Mouse (Mus musculus) stomach, postnatal 0 days (tissue): ENCODE data around the gene Adad2. TPM values are rescaled to one million over a fixed set of nuclear protein-coding genes. Genes with fewer than 3 reads are reported as not detected.

Source experiments
- ATAC-seq: fragments of 200-750 bp; cut with Nextera tagmentation; 2 replicates; pipeline ENCODE4 v1.8.0; 2017; ENCODE audit not compliant: low FRiP score, low TSS enrichment
- DNase-seq: peaks from one replicate; pipeline ENCODE4 v3.0.0-alpha.2; 2016; ENCODE audit warnings: low spot score
- H3K27ac ChIP-seq: fragments of 300-500 bp; sonication (generic); replicated peaks from 2 replicates; pipeline ENCODE4 v1.5.1; 2014; ENCODE audit warnings: mild to moderate bottlenecking, control low read depth
- H3K27me3 ChIP-seq: fragments of 300-500 bp; sonication (generic); 2 replicates; pipeline ENCODE4 v1.6.1; 2014; ENCODE audit warnings: low read length; ENCODE audit not compliant: control insufficient read depth, insufficient read depth
- H3K36me3 ChIP-seq: fragments of 300-500 bp; sonication (generic); 2 replicates; pipeline ENCODE4 v1.6.1; 2014; ENCODE audit warnings: low read length, mixed read lengths; ENCODE audit not compliant: control insufficient read depth, insufficient read depth
- H3K4me1 ChIP-seq: fragments of 300-500 bp; sonication (generic); replicated peaks from 2 replicates; pipeline ENCODE4 v1.6.1; 2014; ENCODE audit warnings: antibody characterized with exemption; ENCODE audit not compliant: control insufficient read depth, insufficient read depth
- H3K4me2 ChIP-seq: fragments of 300-500 bp; sonication (generic); replicated peaks from 2 replicates; pipeline ENCODE4 v1.6.1; 2014; ENCODE audit warnings: low read depth, mild to moderate bottlenecking, control low read depth, moderate library complexity
- H3K4me3 ChIP-seq: fragments of 300-500 bp; sonication (generic); 2 replicates; pipeline ENCODE4 v1.5.1; 2014; ENCODE audit warnings: low read depth, low read length, control low read depth
- H3K9ac ChIP-seq: fragments of 300-500 bp; sonication (generic); 2 replicates; pipeline ENCODE4 v1.6.1; 2014; ENCODE audit warnings: mild to moderate bottlenecking, low read length, control low read depth, mixed read lengths
- H3K9me3 ChIP-seq: fragments of 300-500 bp; sonication (generic); 2 replicates; pipeline ENCODE4 v1.6.1; 2016; ENCODE audit warnings: low read length; ENCODE audit not compliant: control insufficient read depth
- CTCF ChIP-seq: IDR thresholded peaks from 2 replicates; pipeline ENCODE4 v1.5.1; 2016; ENCODE audit warnings: antibody characterized with exemption, low read depth, mild to moderate bottlenecking, moderate library complexity
- EP300 ChIP-seq: optimal IDR thresholded peaks from 2 replicates; pipeline ENCODE3; 2016; ENCODE audit warnings: antibody characterized with exemption
- WGBS: fragments of 180-500 bp; shearing (Covaris S2); extraction: QIAGEN DNeasy Blood & Tissue Kit; methylation state at CpG from one replicate; pipeline ENCODE4 v1.1.7; 2014; 5-methylcytosine and 5-hydroxymethylcytosine counted together
- polyA plus RNA-seq: library from polyadenylated mRNA; unstranded; fragments of >200 nt; fragmentation: Nextera tagmentation; extraction: Ambion mirVana; gene quantifications from 2 replicates; pipeline ENCODE4 v1.2.1, GENCODE M21; 2015

Gene Adad2
- polyA plus RNA-seq, 1 experiment from 2014 or later = not detected

GRCm38 (mm10) chr8:119616811-119617210 is 4.3 kb downstream of the Adad2 start:
- H3K4me2 ChIP-seq = no peak overlapping the region
- TF ChIP-seq CTCF = no peak
- no peak for TF ChIP-seq EP300
- H3K9ac ChIP-seq = no peak overlapping the region
- H3K4me1 ChIP-seq = no peaks in the 10 kb centered on the region
- no peak overlapping the region for H3K4me3 ChIP-seq
- no peaks in the 10 kb centered on the region for H3K9me3 ChIP-seq
- WGBS = 83% methylated on average over 4 of the region's 4 CpGs
- no peaks in the 10 kb centered on the region for H3K27me3 ChIP-seq
- DNase-seq (no peak), ATAC-seq (no peak)
- no peaks in the 10 kb centered on the region for H3K36me3 ChIP-seq
- no peak overlapping the region for H3K27ac ChIP-seq

DNA sequence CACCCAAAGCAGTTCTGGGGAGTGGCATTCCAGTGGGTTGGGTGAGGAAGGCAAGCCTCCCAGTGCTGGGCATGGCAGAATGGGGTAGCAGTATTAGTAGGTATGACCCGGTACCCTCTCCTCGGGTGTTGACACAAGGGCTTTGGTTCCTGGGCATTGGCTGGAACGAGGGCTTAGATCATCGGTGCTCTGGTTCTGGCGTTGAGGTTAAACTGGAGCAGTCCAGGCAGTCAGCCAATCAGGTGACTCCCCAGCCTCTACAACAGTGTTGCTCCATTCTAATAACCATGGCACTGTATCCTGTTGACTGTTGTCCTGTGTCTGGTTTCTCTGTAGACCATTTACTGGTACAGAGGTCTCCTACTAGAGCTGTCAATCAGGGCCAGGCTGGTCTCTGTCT is 5.0 kb downstream of the Adad2 start:
- Histone ChIP-seq H3K9me3 (no peaks in the 10 kb centered on the region), H3K27me3 (no peaks in the 10 kb centered on the region), H3K4me2 (no peak overlapping the region), H3K4me1 (no peaks in the 10 kb centered on the region), H3K27ac (no peak overlapping the region), H3K36me3 (no peaks in the 10 kb centered on the region), H3K9ac (no peak overlapping the region), H3K4me3 (no peak overlapping the region)
- WGBS = 82% methylated on average over 5 of the region's 5 CpGs
- no peak for ATAC-seq
- TF ChIP-seq EP300 (no peak), CTCF (no peak)
- DNase-seq = no peak

- H3K4me1 ChIP-seq = no peaks in the 10 kb centered on the region
- H3K4me3 ChIP-seq = no peak overlapping the region
- no peak overlapping the region for H3K4me2 ChIP-seq
- DNase-seq (no peak), ATAC-seq (no peak)
- 51% methylated on average over 5 of the region's 5 CpGs for WGBS
- no peaks in the 10 kb centered on the region for H3K36me3 ChIP-seq
- no peak for TF ChIP-seq EP300
- TF ChIP-seq CTCF = no peak
- H3K27me3 ChIP-seq = no peaks in the 10 kb centered on the region
- H3K9me3 ChIP-seq = no peaks in the 10 kb centered on the region
- H3K9ac ChIP-seq = no peak overlapping the region
- H3K27ac ChIP-seq = no peak overlapping the region
These were observed 6.3 kb downstream of the Adad2 start for GRCm38 (mm10) chr8:119618887-119619286.

GRCm38 (mm10) chr8:119620116-119620840 is 7.7 kb downstream of the Adad2 start:
- no peak overlapping the region for H3K4me3 ChIP-seq
- 71% methylated on average over 6 of the region's 6 CpGs for WGBS
- no peak for ATAC-seq
- TF ChIP-seq CTCF = no peak
- no peak for TF ChIP-seq EP300
- no peak overlapping the region for H3K27ac ChIP-seq
- no peak for DNase-seq
- H3K36me3 ChIP-seq = no peaks in the 10 kb centered on the region
- H3K4me2 ChIP-seq = no peak overlapping the region
- no peaks in the 10 kb centered on the region for H3K4me1 ChIP-seq
- H3K9ac ChIP-seq = no peak overlapping the region
- H3K27me3 ChIP-seq = no peaks in the 10 kb centered on the region
- no peaks in the 10 kb centered on the region for H3K9me3 ChIP-seq

- Histone ChIP-seq H3K9ac (no peak overlapping the region), H3K9me3 (no peaks in the 10 kb centered on the region), H3K4me2 (no peak overlapping the region), H3K36me3 (no peaks in the 10 kb centered on the region), H3K27ac (no peak overlapping the region), H3K27me3 (no peaks in the 10 kb centered on the region), H3K4me1 (no peaks in the 10 kb centered on the region), H3K4me3 (no peak overlapping the region)
- no peak for ATAC-seq
- no peak for DNase-seq
- WGBS = 74% methylated on average over 14 of the region's 14 CpGs
- TF ChIP-seq CTCF (no peak), EP300 (no peak)
These were observed 8.4 kb downstream of the Adad2 start for GRCm38 (mm10) chr8:119620848-119621465.

DNA sequence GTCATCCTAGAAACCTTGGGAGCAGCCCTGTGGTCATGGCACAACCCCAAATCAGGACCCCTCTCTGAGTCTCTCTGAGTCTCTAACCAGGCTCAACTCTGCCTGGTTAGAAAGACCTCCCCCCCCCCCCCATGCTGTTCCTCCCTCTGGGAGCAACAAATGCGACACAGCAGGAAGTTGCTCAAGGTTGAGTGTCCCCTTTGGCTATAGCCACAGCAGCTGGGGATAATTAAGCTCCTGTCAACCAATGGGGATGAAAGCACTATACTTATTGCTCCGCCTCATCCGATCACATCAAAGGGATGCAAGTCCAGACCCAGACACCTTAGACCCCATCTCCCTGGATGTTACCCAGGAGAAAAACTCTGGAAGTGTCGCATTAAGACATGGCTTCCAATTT is 10.0 kb downstream of the Adad2 start:
- Histone ChIP-seq H3K27me3 (no peaks in the 10 kb centered on the region), H3K27ac (no peak overlapping the region), H3K4me1 (no peaks in the 10 kb centered on the region), H3K9me3 (no peaks in the 10 kb centered on the region), H3K36me3 (no peaks in the 10 kb centered on the region), H3K4me3 (no peak overlapping the region), H3K9ac (no peak overlapping the region), H3K4me2 (no peak overlapping the region)
- TF ChIP-seq CTCF (no peak), EP300 (no peak)
- 65% methylated on average over 4 of the region's 4 CpGs for WGBS
- DNase-seq (no peak), ATAC-seq (no peak)
